Mouse (Mus musculus): Measurements from ENCODE around the gene Art2b. TPM values are rescaled to one million over a fixed set of nuclear protein-coding genes. Genes with fewer than 3 reads are reported as not detected.
"Not testable (repeated sequence)": the region's sequence is repeated elsewhere in the genome, so short reads cannot be mapped to it uniquely, and the experiment has no call there.

Gene Art2b
- polyA plus RNA-seq (2015; fragmentation: Nextera tagmentation; extraction: Ambion mirVana), result 0.03 TPM in 1 of 2 replicates, not detected in the other

GRCm38 (mm10) chr7:101585408-101585807, at the start of gene Art2b:
TSS of gene Art2b (minus strand) at chr7:101585600.
- no peak within 1 kb of the TSS for H3K9ac ChIP-seq
- 62% methylated on average over 5 of the region's 5 CpGs for WGBS (ENCODE audit: insufficient replicate concordance)
- H3K4me2 ChIP-seq, result no peak within 1 kb of the TSS
- H3K4me3 ChIP-seq (replicated peaks), result no peak within 1 kb of the TSS
- H3K27me3 ChIP-seq, result no peaks in the 10 kb centered on the region
- no peaks in the 10 kb centered on the region for H3K36me3 ChIP-seq (replicated peaks)
- H3K4me1 ChIP-seq (replicated peaks), result no peaks in the 10 kb centered on the region
- H3K9me3 ChIP-seq (replicated peaks), result no peaks in the 10 kb centered on the region
- no peak within 1 kb of the TSS for H3K27ac ChIP-seq (replicated peaks)
- ATAC-seq (ENCODE audit: insufficient read depth), result no peak

DNA sequence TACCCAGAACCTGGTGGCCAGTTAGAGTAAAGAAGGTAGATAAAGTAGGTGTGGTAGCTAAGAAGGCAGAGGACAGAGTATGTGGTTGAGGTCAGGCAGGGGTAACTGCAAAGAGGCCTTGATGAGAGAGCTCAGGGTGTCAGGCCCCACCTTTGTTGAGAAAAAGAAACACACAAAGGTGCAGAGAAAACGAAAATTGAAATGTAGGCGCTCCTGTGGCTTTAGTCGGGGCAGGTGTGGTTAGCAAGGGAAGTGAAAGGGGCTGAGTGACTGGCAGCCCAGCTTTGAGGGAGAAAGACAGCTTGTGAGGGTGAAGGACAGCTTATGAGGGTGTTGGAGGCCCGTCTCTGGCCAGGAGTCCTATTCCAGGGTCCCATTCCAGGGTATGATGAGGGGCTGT, 49.1 kb upstream of the Art2b start:
- Histone ChIP-seq H3K36me3 (replicated peaks) (no peaks in the 10 kb centered on the region), H3K27ac (replicated peaks) (no peak overlapping the region), H3K9ac (no peak overlapping the region), H3K4me2 (no peak overlapping the region), H3K9me3 (replicated peaks) (no peaks in the 10 kb centered on the region), H3K4me3 (replicated peaks) (no peak overlapping the region), H3K27me3 (no peaks in the 10 kb centered on the region; the same call in 1 of the 2 replicates), H3K4me1 (replicated peaks) (no peaks in the 10 kb centered on the region)
- ATAC-seq (ENCODE audit: insufficient read depth), result no peak
- 57% methylated on average over 4 of the region's 4 CpGs for WGBS (ENCODE audit: insufficient replicate concordance)

DNA sequence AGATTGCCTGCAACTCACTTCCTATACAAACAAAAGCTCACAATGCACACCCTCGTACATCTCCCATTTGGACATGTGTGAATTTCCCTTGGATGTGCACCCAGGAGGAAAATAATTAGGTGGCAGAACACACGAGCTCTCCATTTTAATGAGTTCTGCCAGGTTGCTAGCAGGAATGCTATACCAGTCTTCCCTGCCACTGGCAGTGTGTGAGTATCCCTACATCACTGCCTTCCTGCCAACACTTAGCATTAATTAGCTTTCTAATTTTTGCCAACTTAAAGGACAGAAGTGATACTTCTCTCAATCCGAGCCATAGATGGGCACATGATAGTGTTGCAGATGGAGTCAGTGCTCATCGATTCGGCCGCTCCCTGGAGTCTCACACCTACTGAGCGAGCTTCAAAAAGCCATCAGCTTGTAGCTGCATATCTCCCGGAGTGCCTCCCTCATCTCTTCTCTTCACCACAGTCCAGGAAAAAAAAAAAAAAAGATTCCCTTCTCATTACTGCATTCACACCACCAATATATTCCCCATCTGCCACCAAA, 48.3 kb upstream of the Art2b start:
- H3K36me3 ChIP-seq (replicated peaks), result no peaks in the 10 kb centered on the region
- no peaks in the 10 kb centered on the region; the same call in 1 of the 2 replicates for H3K27me3 ChIP-seq
- H3K9me3 ChIP-seq (replicated peaks), result no peaks in the 10 kb centered on the region
- H3K4me2 ChIP-seq, result no peak overlapping the region
- no peak for ATAC-seq (ENCODE audit: insufficient read depth)
- no peak overlapping the region for H3K27ac ChIP-seq (replicated peaks)
- WGBS (ENCODE audit: insufficient replicate concordance), result 61% methylated on average over 8 of the region's 8 CpGs
- no peaks in the 10 kb centered on the region for H3K4me1 ChIP-seq (replicated peaks)
- H3K9ac ChIP-seq, result no peak overlapping the region
- no peak overlapping the region for H3K4me3 ChIP-seq (replicated peaks)

DNA sequence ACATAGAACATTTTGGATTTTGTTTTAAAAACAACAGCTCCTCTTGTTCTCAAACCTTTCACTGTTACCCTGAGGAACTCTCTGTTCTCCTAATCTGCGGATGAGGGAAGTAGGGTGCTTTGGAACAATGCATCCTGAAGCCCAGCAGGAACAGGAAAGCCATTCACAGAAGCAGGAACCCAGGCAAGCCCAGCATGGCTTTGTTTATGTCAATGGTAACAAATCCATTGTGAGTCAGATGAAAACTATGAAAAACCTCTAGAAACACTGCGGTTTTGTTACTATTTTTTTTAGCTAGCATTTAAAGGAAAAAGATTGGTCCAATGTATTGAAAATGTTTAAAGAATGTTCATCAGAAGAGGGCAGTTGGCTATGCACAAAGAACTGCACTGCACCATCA, 43.1 kb upstream of the Art2b start:
- Histone ChIP-seq H3K9me3 (replicated peaks) (no peaks in the 10 kb centered on the region), H3K36me3 (replicated peaks) (no peaks in the 10 kb centered on the region), H3K4me3 (replicated peaks) (no peak overlapping the region), H3K27ac (replicated peaks) (no peak overlapping the region), H3K9ac (no peak overlapping the region), H3K27me3 (0 out of 2 replicates have a peak, but pooled peaks cover 7% of the 10 kb centered on the region), H3K4me2 (no peak overlapping the region), H3K4me1 (replicated peaks) (no peaks in the 10 kb centered on the region)
- 21% methylated on average over 2 of the region's 2 CpGs for WGBS (ENCODE audit: insufficient replicate concordance)
- ATAC-seq (ENCODE audit: insufficient read depth), result no peak

- ATAC-seq (ENCODE audit: insufficient read depth); H3K4me2 ChIP-seq; H3K4me1 ChIP-seq (replicated peaks); H3K4me3 ChIP-seq (replicated peaks); H3K9me3 ChIP-seq (replicated peaks); H3K27ac ChIP-seq (replicated peaks); H3K9ac ChIP-seq; H3K36me3 ChIP-seq (replicated peaks): not testable (repeated sequence)
- peaks cover 12% of the 10 kb centered on the region; the same call in 1 of the 2 replicates for H3K27me3 ChIP-seq
- WGBS (ENCODE audit: insufficient replicate concordance), result 58% methylated on average over 7 of the region's 7 CpGs
Measured at GRCm38 (mm10) chr7:101627166-101627565, 41.8 kb upstream of the Art2b start.

DNA sequence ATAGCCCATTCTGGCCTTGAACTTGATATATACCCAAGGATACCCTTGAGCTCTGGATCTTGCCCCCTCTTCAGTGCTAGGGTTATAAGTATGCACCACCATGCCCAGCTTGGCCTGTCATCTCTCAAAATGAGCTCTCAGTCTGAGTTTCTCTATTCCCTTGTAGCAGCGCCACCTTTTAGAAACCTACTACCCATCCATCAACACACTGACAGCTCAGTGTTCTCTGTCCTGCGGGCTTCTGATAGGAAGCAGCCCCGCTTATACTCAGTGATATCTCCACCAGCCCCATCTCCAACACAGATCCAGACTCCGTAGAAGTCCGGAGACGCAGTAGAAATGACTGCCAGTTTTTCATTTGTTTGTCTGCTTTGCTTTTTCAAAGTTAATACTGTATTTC, 38.9 kb upstream of the Art2b start:
- Histone ChIP-seq H3K9ac (no peak overlapping the region), H3K4me1 (replicated peaks) (no peaks in the 10 kb centered on the region), H3K4me2 (no peak overlapping the region), H3K27me3 (peaks cover 12% of the 10 kb centered on the region; the same call in 1 of the 2 replicates), H3K9me3 (replicated peaks) (no peaks in the 10 kb centered on the region), H3K36me3 (replicated peaks) (no peaks in the 10 kb centered on the region), H3K27ac (replicated peaks) (no peak overlapping the region), H3K4me3 (replicated peaks) (no peak overlapping the region)
- 39% methylated on average over 6 of the region's 6 CpGs for WGBS (ENCODE audit: insufficient replicate concordance)
- no peak for ATAC-seq (ENCODE audit: insufficient read depth)

DNA sequence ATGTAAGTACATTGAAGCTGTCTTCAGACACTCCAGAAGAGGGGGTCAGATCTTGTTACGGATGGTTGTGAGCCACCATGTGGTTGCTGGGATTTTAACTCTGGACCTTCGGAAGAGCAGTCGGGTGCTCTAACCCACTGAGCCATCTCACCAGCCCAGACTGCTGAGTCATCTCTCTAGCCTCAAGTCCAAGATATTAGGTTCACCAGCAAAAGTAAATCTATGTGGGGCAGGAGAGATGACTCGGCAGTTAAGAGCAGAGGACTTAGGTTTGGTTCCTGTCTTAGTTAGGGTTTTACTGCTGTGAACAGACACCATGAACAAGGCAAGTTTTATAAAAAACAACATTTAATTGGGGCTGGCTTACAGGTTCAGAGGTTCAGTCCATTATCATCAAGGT, 36.5 kb upstream of the Art2b start:
- not testable (repeated sequence) for ATAC-seq (ENCODE audit: insufficient read depth); H3K4me2 ChIP-seq; H3K4me1 ChIP-seq (replicated peaks); H3K36me3 ChIP-seq (replicated peaks); H3K9ac ChIP-seq; H3K27ac ChIP-seq (replicated peaks); H3K4me3 ChIP-seq (replicated peaks); H3K9me3 ChIP-seq (replicated peaks)
- H3K27me3 ChIP-seq, result peaks cover 12% of the 10 kb centered on the region; the same call in 1 of the 2 replicates
- WGBS (ENCODE audit: insufficient replicate concordance), result 55% methylated on average over 4 of the region's 4 CpGs

DNA sequence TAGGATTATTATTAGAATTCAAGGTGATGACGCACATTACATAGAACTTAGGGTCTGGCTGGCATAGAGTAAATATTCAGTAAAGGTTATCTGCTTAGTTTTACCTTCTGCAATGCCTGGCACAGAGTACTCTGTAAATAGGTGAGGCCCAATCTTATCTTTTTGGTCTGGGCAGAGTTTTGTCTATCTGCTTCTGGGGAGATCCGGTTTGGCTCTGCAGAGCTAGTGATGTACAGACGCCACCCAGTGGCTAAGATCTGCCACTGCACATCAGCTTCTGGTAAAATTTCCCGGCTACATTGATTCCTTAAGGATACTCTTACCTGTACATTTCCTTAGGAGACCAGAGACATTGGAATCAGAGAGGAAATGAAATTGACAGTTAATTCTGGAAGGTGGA, 35.0 kb upstream of the Art2b start:
- H3K36me3 ChIP-seq (replicated peaks), result no peaks in the 10 kb centered on the region
- H3K4me3 ChIP-seq (replicated peaks), result no peak overlapping the region
- H3K27me3 ChIP-seq, result peaks cover 12% of the 10 kb centered on the region; the same call in 1 of the 2 replicates
- H3K9ac ChIP-seq, result no peak overlapping the region
- 26% methylated on average over 4 of the region's 4 CpGs for WGBS (ENCODE audit: insufficient replicate concordance)
- H3K4me2 ChIP-seq, result no peak overlapping the region
- H3K27ac ChIP-seq (replicated peaks), result no peak overlapping the region
- no peak for ATAC-seq (ENCODE audit: insufficient read depth)
- 0 out of 2 replicates have a peak, but pooled peaks cover under 1% of the 10 kb centered on the region for H3K4me1 ChIP-seq (replicated peaks)
- no peaks in the 10 kb centered on the region for H3K9me3 ChIP-seq (replicated peaks)

- Histone ChIP-seq H3K9me3 (replicated peaks) (no peaks in the 10 kb centered on the region), H3K9ac (no peak overlapping the region), H3K4me1 (replicated peaks) (0 out of 2 replicates have a peak, but pooled peaks cover 4% of the 10 kb centered on the region), H3K27me3 (peaks cover 5% of the 10 kb centered on the region; the same call in 1 of the 2 replicates), H3K36me3 (replicated peaks) (no peaks in the 10 kb centered on the region), H3K27ac (replicated peaks) (no peak overlapping the region), H3K4me3 (replicated peaks) (no peak overlapping the region), H3K4me2 (no peak overlapping the region)
- 49% methylated on average over 7 of the region's 7 CpGs for WGBS (ENCODE audit: insufficient replicate concordance)
- no peak for ATAC-seq (ENCODE audit: insufficient read depth)
Measured at GRCm38 (mm10) chr7:101618273-101618672, 32.9 kb upstream of the Art2b start.

DNA sequence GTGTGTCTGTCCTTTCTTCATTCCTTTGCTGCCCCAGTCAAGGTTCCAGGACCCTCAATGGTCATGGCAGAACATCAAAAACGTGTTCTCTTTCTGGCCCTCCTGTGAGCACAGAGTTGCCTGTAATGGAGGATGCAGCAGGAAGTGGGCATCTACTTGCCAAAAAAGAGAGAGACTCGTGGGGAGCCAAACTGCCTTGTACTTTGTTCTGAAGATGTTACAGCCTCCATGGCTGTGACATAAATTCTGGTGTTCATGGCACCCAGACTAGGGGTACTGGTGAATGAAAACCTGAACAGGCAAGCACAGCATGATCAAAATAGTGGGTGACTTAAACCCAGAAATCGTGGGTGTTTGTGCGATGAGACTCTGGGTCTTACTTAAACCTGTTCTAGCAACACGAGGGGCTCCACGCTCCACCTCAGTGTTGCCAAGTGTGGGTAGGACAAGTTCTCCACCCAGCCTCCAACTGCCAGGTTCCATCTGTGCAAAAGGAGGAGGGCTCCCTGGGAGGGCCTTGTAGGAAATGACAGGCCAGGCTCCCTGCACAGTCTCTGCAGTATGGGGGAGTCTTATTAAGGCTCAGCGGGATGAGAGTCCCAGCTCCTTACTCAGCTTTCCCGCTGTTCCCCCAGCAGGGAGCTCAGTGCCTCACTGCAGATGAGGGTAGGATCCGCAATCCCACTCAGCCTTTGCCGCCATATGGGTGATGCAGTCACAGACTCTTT, 32.2 kb upstream of the Art2b start:
- Histone ChIP-seq H3K4me2 (no peak overlapping the region), H3K27ac (replicated peaks) (no peak overlapping the region), H3K4me1 (replicated peaks) (0 out of 2 replicates have a peak, but pooled peaks cover 4% of the 10 kb centered on the region), H3K4me3 (replicated peaks) (no peak overlapping the region), H3K9me3 (replicated peaks) (no peaks in the 10 kb centered on the region), H3K36me3 (replicated peaks) (no peaks in the 10 kb centered on the region), H3K9ac (no peak overlapping the region), H3K27me3 (no peaks in the 10 kb centered on the region)
- WGBS (ENCODE audit: insufficient replicate concordance), result 56% methylated on average over 10 of the region's 10 CpGs
- ATAC-seq (ENCODE audit: insufficient read depth), result no peak

DNA sequence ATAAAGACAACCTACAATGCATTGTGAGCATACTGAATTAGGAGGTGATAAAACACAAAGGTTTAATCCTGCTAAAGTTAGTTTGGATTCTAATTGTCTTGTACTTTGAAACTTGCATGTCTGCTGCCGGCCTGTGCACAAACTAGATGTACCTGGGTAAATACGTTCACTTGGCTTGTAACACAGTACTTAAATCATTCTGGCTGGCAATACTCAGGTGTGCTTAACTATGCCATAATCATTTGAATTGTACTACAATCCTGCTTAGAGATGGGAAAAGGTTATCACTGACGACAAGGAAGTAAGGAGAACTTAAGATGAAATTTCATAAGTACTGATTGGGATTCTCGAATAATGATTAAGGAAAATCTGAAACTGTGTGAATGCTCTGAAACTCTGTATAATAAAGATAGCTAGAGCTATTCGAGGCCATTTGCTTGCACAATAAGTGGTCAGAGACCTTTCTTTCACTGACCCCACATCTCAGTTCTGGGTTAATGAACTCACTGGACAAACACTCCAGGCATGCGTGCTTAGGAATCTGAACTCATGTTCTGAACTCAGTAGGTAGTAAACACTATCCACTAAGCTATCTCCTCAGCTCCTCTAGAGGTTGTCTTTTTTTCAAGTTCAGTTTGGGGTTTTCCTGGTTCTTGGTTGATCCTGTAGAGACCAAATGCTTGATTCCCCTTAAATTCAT, 30.9 kb upstream of the Art2b start:
- Histone ChIP-seq H3K36me3 (replicated peaks) (no peaks in the 10 kb centered on the region), H3K9me3 (replicated peaks) (no peaks in the 10 kb centered on the region), H3K27ac (replicated peaks) (no peak overlapping the region), H3K27me3 (no peaks in the 10 kb centered on the region), H3K9ac (no peak overlapping the region), H3K4me2 (no peak overlapping the region), H3K4me3 (replicated peaks) (no peak overlapping the region), H3K4me1 (replicated peaks) (0 out of 2 replicates have a peak, but pooled peaks cover 4% of the 10 kb centered on the region)
- WGBS (ENCODE audit: insufficient replicate concordance), result 55% methylated on average over 6 of the region's 6 CpGs
- ATAC-seq (ENCODE audit: insufficient read depth), result peak; percentile 77

Data from liver, embryonic 15.5 days (tissue).